Mouse (Mus musculus): ENCODE measurements around the gene Thada.

Gene Thada

GRCm38 (mm10) chr17:84474312-84474711 is 8.3 kb upstream of the Thada start:
- no peak for DNase-seq (ENCODE audit: low spot score)

GRCm38 (mm10) chr17:84435012-84435411 is 31.0 kb downstream of the Thada start:
- DNase-seq (ENCODE audit: low spot score): no peak

- DNase-seq (ENCODE audit: low spot score): no peak
Observed at GRCm38 (mm10) chr17:84434233-84434632, 31.8 kb downstream of the Thada start.

- no peak for DNase-seq (ENCODE audit: low spot score)
Observed at GRCm38 (mm10) chr17:84431991-84432390, 34.0 kb downstream of the Thada start.

GRCm38 (mm10) chr17:84424258-84424657 is 41.7 kb downstream of the Thada start:
- DNase-seq (ENCODE audit: low spot score): no peak

GRCm38 (mm10) chr17:84422916-84423315 is 43.1 kb downstream of the Thada start:
- DNase-seq (ENCODE audit: low spot score): no peak

GRCm38 (mm10) chr17:84422001-84422785 is 43.8 kb downstream of the Thada start:
- DNase-seq (ENCODE audit: low spot score): peak; percentile 64

GRCm38 (mm10) chr17:84421042-84421441 is 45.0 kb downstream of the Thada start:
- no peak for DNase-seq (ENCODE audit: low spot score)

GRCm38 (mm10) chr17:84420276-84420639 is 45.7 kb downstream of the Thada start:
- no peak for DNase-seq (ENCODE audit: low spot score)

GRCm38 (mm10) chr17:84419326-84420275 is 46.4 kb downstream of the Thada start:
- DNase-seq (ENCODE audit: low spot score): peak; percentile 24

GRCm38 (mm10) chr17:84415936-84416335 is 50.1 kb downstream of the Thada start:
- DNase-seq (ENCODE audit: low spot score): no peak

GRCm38 (mm10) chr17:84408731-84409130 is 57.3 kb downstream of the Thada start:
- DNase-seq (ENCODE audit: low spot score): no peak

- DNase-seq (ENCODE audit: low spot score): peak; percentile 66
Observed at GRCm38 (mm10) chr17:84405616-84406015, 60.4 kb downstream of the Thada start.

GRCm38 (mm10) chr17:84401796-84402195 is 64.2 kb downstream of the Thada start:
- DNase-seq (ENCODE audit: low spot score): no peak

- DNase-seq (ENCODE audit: low spot score): no peak
Observed at GRCm38 (mm10) chr17:84399431-84399830, 66.6 kb downstream of the Thada start.

GRCm38 (mm10) chr17:84390026-84390425 is 76.0 kb downstream of the Thada start:
- DNase-seq (ENCODE audit: low spot score): no peak

GRCm38 (mm10) chr17:84386176-84386575 is 79.8 kb downstream of the Thada start:
- no peak for DNase-seq (ENCODE audit: low spot score)

GRCm38 (mm10) chr17:84385696-84386095 is 80.3 kb downstream of the Thada start:
- DNase-seq (ENCODE audit: low spot score): peak; percentile 60

- no peak for DNase-seq (ENCODE audit: low spot score)
Observed at GRCm38 (mm10) chr17:84384661-84385060, 81.3 kb downstream of the Thada start.

- no peak for DNase-seq (ENCODE audit: low spot score)
Observed at GRCm38 (mm10) chr17:84380340-84380739, 85.7 kb downstream of the Thada start.

- no peak for DNase-seq (ENCODE audit: low spot score)
Observed at GRCm38 (mm10) chr17:84376882-84377281, 89.1 kb downstream of the Thada start.

GRCm38 (mm10) chr17:84372411-84373045 is 93.5 kb downstream of the Thada start:
- no peak for DNase-seq (ENCODE audit: low spot score)
